Comparison of ENCODE assay signal across 12 mouse cellular contexts in genomic region chr4:9080821-9081493, GRCm38 (mm10).
DNase-seq lines count a peak whose midpoint lies in the region; ATAC-seq and TF ChIP-seq lines count a peak whose summit lies in the region.
"Had no signal": no experiment of that assay in that cellular context is flagged by ENCODE, and none has a peak within 500 bp of the region (broad histone marks: within the 10 kb centered on the region; RNA-seq: fewer than 3 reads in every experiment).

No protein-coding gene starts in this region.

- TF ChIP-seq POLR2A in myocyte (IDR thresholded peaks at IDR 0.05; ENCODE audit: insufficient read length, low read depth) = no peak

- no peaks in the 10 kb centered on the region for H3K27me3 ChIP-seq in hindbrain, embryonic 15.5 days
- H3K27me3 ChIP-seq in hindbrain, embryonic 11.5 days (ENCODE audit: control insufficient read depth, insufficient read depth, low read length) = no peaks in the 10 kb centered on the region
- H3K27me3 ChIP-seq in myocyte (ENCODE audit: control insufficient read depth, insufficient read depth, insufficient read length) = no peaks in the 10 kb centered on the region

- H3K36me3 ChIP-seq in hindbrain, embryonic 15.5 days = no peaks in the 10 kb centered on the region
- H3K36me3 ChIP-seq in hindbrain, embryonic 11.5 days (ENCODE audit: control insufficient read depth, insufficient read depth, low read length) = no peaks in the 10 kb centered on the region
- no peaks in the 10 kb centered on the region for H3K36me3 ChIP-seq in myocyte (ENCODE audit: control insufficient read depth, insufficient read depth)
- H3K36me3 ChIP-seq: limb, embryonic 12.5 days had no signal

- WGBS in hindbrain, embryonic 15.5 days = 53% methylated on average over 15 of the region's 15 CpGs
- WGBS in hindbrain, embryonic 11.5 days = 84% methylated on average over 15 of the region's 15 CpGs

- H3K27ac ChIP-seq in hindbrain, embryonic 15.5 days (replicated peaks) = peak overlapping the region; percentile 52; the same call in 1 of the 2 replicates
- H3K27ac ChIP-seq in hindbrain, embryonic 11.5 days (ENCODE audit: low read depth, low read length) = no peak overlapping the region
- H3K27ac ChIP-seq: macrophage had no signal

- no peaks in the 10 kb centered on the region for H3K9me3 ChIP-seq in hindbrain, embryonic 15.5 days
- no peaks in the 10 kb centered on the region for H3K9me3 ChIP-seq in hindbrain, embryonic 11.5 days (ENCODE audit: control insufficient read depth, low read length)
- H3K9me3 ChIP-seq: limb, embryonic 12.5 days had no signal

- H3K9ac ChIP-seq in hindbrain, embryonic 15.5 days = no peak overlapping the region
- no peak overlapping the region for H3K9ac ChIP-seq in hindbrain, embryonic 11.5 days (ENCODE audit: low read depth, low read length)
- H3K9ac ChIP-seq: limb, embryonic 12.5 days had no signal

- no peak for DNase-seq in hindbrain, embryonic 11.5 days (ENCODE audit: low spot score)
- peak; percentile 48 for DNase-seq in urinary bladder, postnatal 25 days (ENCODE audit: low spot score)
- DNase-seq in urinary bladder, postnatal 4 days (ENCODE audit: low spot score in 2 of 2) = no peak
- DNase-seq in cerebellum, adult 8-10 months = peak; percentile 48
- no peak for DNase-seq in spleen, postnatal 10 days (ENCODE audit: low spot score in 2 of 2)
- DNase-seq in thymus, postnatal 36 days = no peak
- DNase-seq: gastrocnemius, postnatal 25 days; kidney, postnatal 14 days had no signal

- peaks cover 17% of the 10 kb centered on the region for H3K4me1 ChIP-seq in hindbrain, embryonic 15.5 days (replicated peaks)
- H3K4me1 ChIP-seq in hindbrain, embryonic 11.5 days (replicated peaks; ENCODE audit: control insufficient read depth, insufficient read depth, low read length) = peaks cover 8% of the 10 kb centered on the region

- H3ac ChIP-seq in myocyte (ENCODE audit: control insufficient read depth, insufficient read length) = no peak overlapping the region

- no peak for ATAC-seq in hindbrain, embryonic 15.5 days (ENCODE audit: low FRiP score, low read depth)
- no peak for ATAC-seq in hindbrain, embryonic 11.5 days (ENCODE audit: low FRiP score)

- no peaks in the 10 kb centered on the region for H3K79me2 ChIP-seq in myocyte (ENCODE audit: control insufficient read depth, insufficient read depth)

- no peak overlapping the region for H3K4me3 ChIP-seq in hindbrain, embryonic 15.5 days
- no peak overlapping the region for H3K4me3 ChIP-seq in hindbrain, embryonic 11.5 days (ENCODE audit: low read depth, low read length)
- H3K4me3 ChIP-seq in myocyte = no peak overlapping the region
- H3K4me3 ChIP-seq: limb, embryonic 12.5 days had no signal

- H3K4me2 ChIP-seq in hindbrain, embryonic 15.5 days = no peak overlapping the region
- H3K4me2 ChIP-seq in hindbrain, embryonic 11.5 days (replicated peaks; ENCODE audit: low read depth, low read length) = no peak overlapping the region
- H3K4me2 ChIP-seq in myocyte (ENCODE audit: low read depth) = peak overlapping the region; percentile 78

TF ChIP-seq in myocyte, 11 proteins besides CTCF, POLR2A, EP300 and RAD21:
- no peak for TF ChIP-seq USF1 (IDR thresholded peaks at IDR 0.05; ENCODE audit: low read depth)
- peak in 2 of 3 experiments; percentile 49 to 72 for TF ChIP-seq MYOD1 (IDR thresholded peaks at IDR 0.05; ENCODE audit: control insufficient read depth in 1 of 3, insufficient read length in 2 of 3, low read depth in 2 of 3)
- peak; percentile 16 for TF ChIP-seq TCF12 (IDR thresholded peaks at IDR 0.05; ENCODE audit: insufficient read depth, poor library complexity, severe bottlenecking)
- peak in 1 of 3 experiments; percentile 68 for TF ChIP-seq MYOG (IDR thresholded peaks at IDR 0.05; ENCODE audit: control insufficient read depth in 1 of 3, insufficient read depth in 1 of 3, insufficient read length in 2 of 3, low read depth in 2 of 3)
- peak; percentile 80 for TF ChIP-seq CEBPB (IDR thresholded peaks at IDR 0.05; ENCODE audit: insufficient read depth, poor library complexity, severe bottlenecking)

Comparison
In these comparisons a context has a peak if more than half of its experiments do, and no peak if none do; other contexts are left out.
1. DNase-seq: peak in urinary bladder, postnatal 25 days (single experiment) and cerebellum, adult 8-10 months (single experiment); none in hindbrain, embryonic 11.5 days (single experiment), urinary bladder, postnatal 4 days (0 of 2), spleen, postnatal 10 days (0 of 2) and thymus, postnatal 36 days (0 of 2).